Mouse (Mus musculus) kidney, postnatal 25 days (tissue): ENCODE measurements at regions not wholly inside any gene's neighbourhood (a gene's known extent, or its start where the extent isn't known, plus 50 kb on each side); places are given as distances from the start of the nearest gene placed in this dataset.
A peak's percentile ranks its signal among the peaks of the same experiment; 100 is the strongest.

Experiments
- DNase-seq, 2 experiments: peaks; one replicate each; pipeline ENCODE4 v3.0.0; 2021; ENCODE audit warnings: mixed read lengths in 2 of 2

- DNase-seq = no peak
Observed at GRCm38 (mm10) chr2:82360224-82360623, 307.2 kb downstream of the Zfp804a start.

- no peak for DNase-seq
Observed at GRCm38 (mm10) chr2:82373152-82373551, 320.1 kb downstream of the Zfp804a start.

GRCm38 (mm10) chr2:82378476-82378875 lies 325.5 kb downstream of the Zfp804a start:
- no peak for DNase-seq

- DNase-seq = no peak
Observed at GRCm38 (mm10) chr2:82385123-82385522, 332.1 kb downstream of the Zfp804a start.

- DNase-seq = no peak
Observed at GRCm38 (mm10) chr2:82387744-82388143, 334.7 kb downstream of the Zfp804a start.

GRCm38 (mm10) chr2:82395426-82395825 lies 342.4 kb downstream of the Zfp804a start:
- DNase-seq = peak; percentile 36 to 38

GRCm38 (mm10) chr2:82445706-82446105 lies 392.7 kb downstream of the Zfp804a start:
- DNase-seq = no peak

GRCm38 (mm10) chr2:82455743-82456142 lies 402.7 kb downstream of the Zfp804a start:
- no peak for DNase-seq
